In genomic region chr1:91483304-91484010, GRCm38 (mm10) we compare ENCODE assay signal across 1 mouse cellular context.
TF ChIP-seq lines count a peak whose summit lies in the region.

No protein-coding gene starts in this region.

TF ChIP-seq in C2C12, 6 proteins besides CTCF, POLR2A, EP300 and RAD21:
- TF ChIP-seq MYOD1 (IDR thresholded peaks at IDR 0.05; ENCODE audit: control insufficient read depth, insufficient read length, low read depth): peak; percentile 78
- TF ChIP-seq CEBPB (IDR thresholded peaks at IDR 0.05; ENCODE audit: low read depth): no peak
TF ChIP-seq in C2C12: peak in this region for 1.
